Mouse (Mus musculus) C2C12 (cell line): ENCODE results near the gene Gpc2. TPM values are rescaled to one million over a fixed set of nuclear protein-coding genes. Genes with fewer than 3 reads are reported as not detected.

ENCODE experiments used
- H3K27me3 ChIP-seq: one replicate; pipeline ENCODE4 v1.6.1; 2011; ENCODE audit not compliant: control insufficient read depth, insufficient read depth, insufficient read length
- H3K36me3 ChIP-seq: one replicate; pipeline ENCODE4 v1.6.1; 2011; ENCODE audit not compliant: control insufficient read depth, insufficient read depth
- H3K4me3 ChIP-seq: one replicate; pipeline ENCODE4 v1.5.1; 2011; ENCODE audit warnings: mild to moderate bottlenecking, control low read depth; ENCODE audit not compliant: poor library complexity, insufficient read depth, severe bottlenecking
- H3K79me2 ChIP-seq: one replicate; pipeline ENCODE4 v1.6.1; 2011; ENCODE audit not compliant: control insufficient read depth, insufficient read depth
- H3K79me3 ChIP-seq: one replicate; pipeline ENCODE4 v1.6.1; 2011; ENCODE audit warnings: low read depth, control low read depth
- H3ac ChIP-seq: one replicate; pipeline ENCODE3; 2011; ENCODE audit warnings: low read depth; ENCODE audit not compliant: control insufficient read depth, insufficient read length
- CEBPB ChIP-seq: IDR thresholded peaks from one replicate; pipeline ENCODE4 v1.6.1; 2011; ENCODE audit warnings: low read depth, mild to moderate bottlenecking, control low read depth, moderate library complexity
- CTCF ChIP-seq: IDR thresholded peaks from one replicate; pipeline ENCODE4 v1.5.1; 2011; ENCODE audit not compliant: control insufficient read depth, insufficient read depth, insufficient read length
- FOSL1 ChIP-seq: IDR thresholded peaks from one replicate; pipeline ENCODE4 v1.8.0; 2011; ENCODE audit warnings: mild to moderate bottlenecking, low read length; ENCODE audit not compliant: poor library complexity, insufficient read depth, severe bottlenecking
- MAX ChIP-seq: IDR thresholded peaks from one replicate; pipeline ENCODE4 v1.6.1; 2011; ENCODE audit warnings: mild to moderate bottlenecking, control low read depth
- MYOD1 ChIP-seq: IDR thresholded peaks from one replicate; pipeline ENCODE4 v1.6.1; 2011; ENCODE audit warnings: low read depth; ENCODE audit not compliant: control insufficient read depth, insufficient read length
- MYOG ChIP-seq: IDR thresholded peaks from one replicate; pipeline ENCODE4 v1.6.1; 2011; ENCODE audit not compliant: control insufficient read depth, insufficient read length; ENCODE audit errors: extremely low read depth
- USF1 ChIP-seq: IDR thresholded peaks from one replicate; pipeline ENCODE4 v1.6.1; 2011; ENCODE audit warnings: low read depth, mild to moderate bottlenecking, control low read depth, moderate library complexity
- polyA plus RNA-seq: library from polyadenylated mRNA; unstranded; fragments of >200 nt; fragmentation: generic; extraction: Trizol; gene quantifications from one replicate; pipeline ENCODE4 v1.2.1, GENCODE M21; 2012; ENCODE audit warnings: missing spikeins

The Gpc2 gene
- polyA plus RNA-seq, 1 experiment: 0.60 TPM

GRCm38 (mm10) chr5:138275216-138276050 is 4.4 kb downstream of the Gpc2 start:
- H3K36me3 ChIP-seq: no peaks in the 10 kb centered on the region
- TF ChIP-seq FOSL1: no peak
- no peak for TF ChIP-seq CTCF
- TF ChIP-seq MYOD1: no peak
- TF ChIP-seq CEBPB: no peak
- no peak for TF ChIP-seq MAX
- TF ChIP-seq MYOG: no peak
- H3K4me3 ChIP-seq: no peak overlapping the region
- H3K79me2 ChIP-seq: no peaks in the 10 kb centered on the region
- no peaks in the 10 kb centered on the region for H3K79me3 ChIP-seq
- H3ac ChIP-seq: no peak overlapping the region
- H3K27me3 ChIP-seq: peaks cover 17% of the 10 kb centered on the region

GRCm38 (mm10) chr5:138274186-138274585 is 5.6 kb downstream of the Gpc2 start:
- TF ChIP-seq MAX: no peak
- H3K79me2 ChIP-seq: no peaks in the 10 kb centered on the region

GRCm38 (mm10) chr5:138272409-138272923 is 7.3 kb downstream of the Gpc2 start, which contains the start of gene Gal3st4:
Gal3st4 (minus strand) TSS chr5:138272840.
- peaks cover 17% of the 10 kb centered on the region for H3K27me3 ChIP-seq
- H3K79me2 ChIP-seq: no peaks in the 10 kb centered on the region
- H3K36me3 ChIP-seq: no peaks in the 10 kb centered on the region
- H3K79me3 ChIP-seq: no peaks in the 10 kb centered on the region
- no peak within 1 kb of the TSS for H3K4me3 ChIP-seq
- TF ChIP-seq MYOD1 (no peak), MYOG (no peak), FOSL1 (no peak), USF1 (no peak), CTCF (no peak), CEBPB (no peak), MAX (no peak)
- no peak within 1 kb of the TSS for H3ac ChIP-seq

More at GRCm38 (mm10) chr5:138274186-138274585, 5.6 kb downstream of the Gpc2 start:
- no peak overlapping the region for H3ac ChIP-seq
- no peaks in the 10 kb centered on the region for H3K79me3 ChIP-seq
- H3K36me3 ChIP-seq: no peaks in the 10 kb centered on the region
- peaks cover 17% of the 10 kb centered on the region for H3K27me3 ChIP-seq
- H3K4me3 ChIP-seq: no peak overlapping the region

- peaks cover 17% of the 10 kb centered on the region for H3K27me3 ChIP-seq
- H3K4me3 ChIP-seq: no peak overlapping the region
- H3ac ChIP-seq: no peak overlapping the region
- no peaks in the 10 kb centered on the region for H3K79me2 ChIP-seq
- no peaks in the 10 kb centered on the region for H3K79me3 ChIP-seq
- TF ChIP-seq CEBPB (no peak), MAX (no peak), MYOG (no peak), USF1 (no peak), CTCF (no peak), MYOD1 (no peak), FOSL1 (no peak)
- no peaks in the 10 kb centered on the region for H3K36me3 ChIP-seq
Measured at GRCm38 (mm10) chr5:138271232-138271631, 8.6 kb downstream of the Gpc2 start.

GRCm38 (mm10) chr5:138268980-138269379 is 10.8 kb downstream of the Gpc2 start:
- no peak overlapping the region for H3K4me3 ChIP-seq
- H3K36me3 ChIP-seq: no peaks in the 10 kb centered on the region
- H3ac ChIP-seq: no peak overlapping the region
- peaks cover 14% of the 10 kb centered on the region for H3K27me3 ChIP-seq
- TF ChIP-seq USF1: no peak
- TF ChIP-seq MAX: no peak
- no peak for TF ChIP-seq CTCF
- no peak for TF ChIP-seq MYOD1
- H3K79me3 ChIP-seq: no peaks in the 10 kb centered on the region
- peaks cover 8% of the 10 kb centered on the region for H3K79me2 ChIP-seq

GRCm38 (mm10) chr5:138267114-138267513 is 12.7 kb downstream of the Gpc2 start:
- H3K79me3 ChIP-seq: no peaks in the 10 kb centered on the region
- H3ac ChIP-seq: no peak overlapping the region
- peaks cover 24% of the 10 kb centered on the region for H3K79me2 ChIP-seq
- TF ChIP-seq CEBPB (no peak), MYOG (no peak), FOSL1 (no peak), CTCF (no peak), MAX (no peak), MYOD1 (no peak), USF1 (no peak)
- no peaks in the 10 kb centered on the region for H3K36me3 ChIP-seq
- no peak overlapping the region for H3K4me3 ChIP-seq
- peaks cover 6% of the 10 kb centered on the region for H3K27me3 ChIP-seq
